Mouse (Mus musculus) neural tube, embryonic 13.5 days (tissue): ENCODE results near the gene Cd209a. TPM values are rescaled to one million over a fixed set of nuclear protein-coding genes. Genes with fewer than 3 reads are reported as not detected.
"Not testable (repeated sequence)": the region's sequence is repeated elsewhere in the genome, so short reads cannot be mapped to it uniquely, and the experiment has no call there.

Experiments
- ATAC-seq: fragments of 200-750 bp; cut with Nextera tagmentation; 2 replicates; pipeline ENCODE4 v1.8.0; 2017; ENCODE audit warnings: low read depth, mild to moderate bottlenecking, moderate TSS enrichment, moderate library complexity
- H3K27ac ChIP-seq: fragments of 300-500 bp; sonication (generic); replicated peaks from 2 replicates; pipeline ENCODE4 v1.5.1; 2015; ENCODE audit warnings: moderate library complexity, mild to moderate bottlenecking, inconsistent platforms
- H3K27me3 ChIP-seq: fragments of 300-500 bp; sonication (generic); 2 replicates; pipeline ENCODE4 v1.6.1; 2015; ENCODE audit warnings: mild to moderate bottlenecking, inconsistent platforms
- H3K36me3 ChIP-seq: fragments of 300-500 bp; sonication (generic); 2 replicates; pipeline ENCODE4 v1.6.1; 2015; ENCODE audit warnings: mild to moderate bottlenecking, inconsistent platforms
- H3K4me1 ChIP-seq: fragments of 300-500 bp; sonication (generic); replicated peaks from 2 replicates; pipeline ENCODE4 v1.6.1; 2015; ENCODE audit warnings: inconsistent platforms
- H3K4me2 ChIP-seq: fragments of 300-500 bp; sonication (generic); 2 replicates; pipeline ENCODE4 v1.6.1; 2015; ENCODE audit warnings: inconsistent platforms, mild to moderate bottlenecking, moderate library complexity
- H3K4me3 ChIP-seq: fragments of 300-500 bp; sonication (generic); 2 replicates; pipeline ENCODE4 v1.5.1; 2015; ENCODE audit warnings: mild to moderate bottlenecking, inconsistent platforms
- H3K9ac ChIP-seq: fragments of 300-500 bp; sonication (generic); 2 replicates; pipeline ENCODE4 v1.6.1; 2015; ENCODE audit warnings: moderate library complexity, mild to moderate bottlenecking, inconsistent platforms
- H3K9me3 ChIP-seq: fragments of 300-500 bp; sonication (generic); 2 replicates; pipeline ENCODE4 v1.6.1; 2016; ENCODE audit warnings: inconsistent platforms
- WGBS: fragments of 180-500 bp; shearing (Covaris S2); methylation state at CpG from one replicate; pipeline ENCODE4 v1.1.7; 2015; 5-methylcytosine and 5-hydroxymethylcytosine counted together
- polyA plus RNA-seq: library from polyadenylated mRNA; unstranded; fragments of >200 nt; fragmentation: Nextera tagmentation; extraction: Ambion mirVana; gene quantifications from 2 replicates; pipeline ENCODE4 v1.2.1, GENCODE M21; 2015

The Cd209a gene
- polyA plus RNA-seq = not detected in 2 replicates

DNA sequence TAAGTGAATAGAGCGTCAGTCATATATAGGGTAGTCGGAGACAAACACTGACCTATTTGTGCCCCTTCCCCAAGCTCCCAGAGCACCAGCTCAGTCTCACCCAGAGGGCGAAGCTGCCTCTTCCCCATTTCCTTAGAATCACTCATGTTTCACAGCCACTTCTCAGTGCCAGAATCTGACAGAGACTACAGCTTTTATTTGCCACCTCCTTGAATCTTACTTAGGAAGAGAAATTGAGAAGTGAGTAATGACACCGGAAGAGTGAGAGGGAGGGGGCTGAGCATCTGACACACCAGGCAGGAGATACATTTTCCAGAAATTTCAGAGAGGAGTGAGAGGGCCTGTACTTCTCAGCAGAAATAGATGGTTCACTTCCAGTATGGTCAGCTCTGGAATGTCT lies at the start of gene Cd209a:
Cd209a (minus strand) TSS at position 224 of the 400 bp plus-strand sequence.
- no peak for ATAC-seq
- Histone ChIP-seq H3K36me3 (no peaks in the 10 kb centered on the region), H3K4me1 (no peaks in the 10 kb centered on the region), H3K9me3 (peaks cover 17% of the 10 kb centered on the region), H3K4me3 (no peak within 1 kb of the TSS), H3K27me3 (no peaks in the 10 kb centered on the region), H3K27ac (no peak within 1 kb of the TSS), H3K4me2 (no peak within 1 kb of the TSS), H3K9ac (no peak within 1 kb of the TSS)
- 93% methylated on average over 4 of the region's 4 CpGs for WGBS

DNA sequence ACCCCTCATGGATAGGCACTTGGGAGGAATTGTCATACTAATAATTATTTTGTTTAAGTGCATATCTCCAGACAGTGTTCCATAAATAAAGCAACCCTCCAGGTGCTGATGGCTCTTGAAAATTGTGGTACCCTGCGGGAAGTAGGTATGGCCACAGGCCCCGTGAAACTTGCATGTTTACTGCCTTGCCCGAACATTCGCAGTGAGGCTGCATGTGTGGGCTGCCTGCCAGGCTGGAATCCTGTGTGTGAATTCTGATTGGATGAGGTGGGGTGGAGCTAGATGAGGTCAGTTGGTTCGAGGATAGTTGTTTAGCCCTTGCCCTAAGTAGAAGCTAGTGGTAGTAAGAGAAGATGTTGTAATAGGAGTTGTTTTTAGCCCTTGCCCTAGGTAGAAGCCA lies 19.9 kb upstream of the Cd209a start:
- not testable (repeated sequence) for H3K4me3 ChIP-seq, H3K27ac ChIP-seq, H3K27me3 ChIP-seq, H3K4me1 ChIP-seq, ATAC-seq, H3K9ac ChIP-seq, H3K4me2 ChIP-seq, H3K36me3 ChIP-seq
- WGBS = 90% methylated on average over 5 of the region's 5 CpGs
- H3K9me3 ChIP-seq = peaks cover 27% of the 10 kb centered on the region; the same call in 1 of the 2 replicates

DNA sequence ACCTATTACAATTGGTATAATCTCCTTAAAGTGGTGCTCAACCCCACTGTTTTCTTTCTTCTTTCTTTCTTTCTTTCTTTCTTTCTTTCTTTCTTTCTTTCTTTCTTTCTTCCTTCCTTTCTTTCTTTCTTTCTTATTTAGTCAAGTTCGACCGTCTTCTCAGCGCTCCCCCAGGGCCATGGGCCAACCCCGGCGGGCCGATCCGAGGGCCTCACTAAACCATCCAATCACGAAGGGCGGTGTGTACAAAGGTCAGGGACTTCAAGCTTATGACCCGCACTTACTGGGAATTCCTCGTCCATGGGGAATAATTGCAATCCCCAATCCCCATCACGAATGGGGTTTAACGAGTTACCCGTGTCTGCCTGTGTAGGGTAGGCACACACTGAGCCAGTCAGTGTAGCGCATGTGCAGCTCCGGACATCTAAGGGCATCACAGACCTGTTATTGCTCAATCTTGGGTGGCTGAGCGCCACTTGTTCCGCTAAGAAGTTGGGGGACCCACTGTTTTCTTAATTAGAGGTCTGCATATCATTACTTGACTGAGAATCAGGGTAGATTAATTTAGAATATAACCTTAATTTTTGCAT lies 5.6 kb upstream of the Cd209a start:
- ATAC-seq = peak; percentile 99
- no peaks in the 10 kb centered on the region for H3K36me3 ChIP-seq
- H3K4me1 ChIP-seq = no peaks in the 10 kb centered on the region
- no peaks in the 10 kb centered on the region for H3K27me3 ChIP-seq
- H3K9me3 ChIP-seq = peaks cover 23% of the 10 kb centered on the region; the same call in 1 of the 2 replicates
- WGBS = 76% methylated on average over 18 of the region's 18 CpGs
- H3K4me3 ChIP-seq = no peak overlapping the region
- H3K27ac ChIP-seq = no peak overlapping the region
- no peak overlapping the region for H3K4me2 ChIP-seq
- H3K9ac ChIP-seq = no peak overlapping the region

DNA sequence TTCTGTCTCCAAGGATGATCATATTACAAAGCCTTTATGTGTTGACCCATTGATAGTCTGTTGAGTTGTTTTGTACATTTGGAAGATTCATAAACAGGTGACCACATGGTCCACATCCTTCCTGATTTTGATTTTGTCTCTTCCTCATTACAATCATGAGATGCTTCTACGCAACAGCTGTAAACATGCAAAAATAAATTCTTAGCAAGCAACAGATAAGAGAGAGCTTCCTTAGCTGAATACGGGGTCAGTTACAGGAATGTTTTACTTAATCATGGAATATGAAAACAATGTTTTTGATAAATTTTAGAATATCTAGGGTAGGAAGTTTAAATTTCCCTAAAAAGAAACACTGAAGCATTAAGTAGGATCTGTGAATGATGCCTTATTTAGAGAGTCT lies 11.8 kb downstream of the Cd209a start:
- WGBS = 91% methylated on average over 2 of the region's 2 CpGs
- Histone ChIP-seq H3K4me3 (no peak overlapping the region), H3K27me3 (no peaks in the 10 kb centered on the region), H3K36me3 (no peaks in the 10 kb centered on the region), H3K4me1 (no peaks in the 10 kb centered on the region), H3K4me2 (no peak overlapping the region), H3K9ac (no peak overlapping the region), H3K9me3 (no peaks in the 10 kb centered on the region), H3K27ac (no peak overlapping the region)
- no peak for ATAC-seq

DNA sequence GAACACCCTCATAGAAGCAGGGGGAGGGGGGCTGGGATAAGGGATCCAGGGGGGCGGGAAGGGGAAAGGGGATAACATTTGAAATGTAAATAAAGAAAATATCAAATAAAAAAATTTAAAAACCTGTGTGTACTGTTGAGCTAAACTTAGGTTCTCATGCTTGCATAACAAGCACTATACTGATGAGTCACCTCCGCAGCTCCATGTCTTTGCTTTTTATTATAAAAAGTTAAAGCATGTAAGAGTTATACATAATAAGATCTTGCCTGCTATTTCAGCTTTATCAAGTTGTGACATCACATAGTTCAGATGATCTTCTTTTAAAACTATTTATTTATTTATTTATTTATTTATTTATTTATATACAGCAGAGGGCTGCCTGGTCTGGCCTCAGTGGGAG lies 13.2 kb downstream of the Cd209a start:
- H3K27me3 ChIP-seq = no peaks in the 10 kb centered on the region
- 86% methylated on average over 2 of the region's 2 CpGs for WGBS
- no peak for ATAC-seq
- H3K9ac ChIP-seq = no peak overlapping the region
- no peak overlapping the region for H3K27ac ChIP-seq
- no peak overlapping the region for H3K4me2 ChIP-seq
- H3K4me1 ChIP-seq = no peaks in the 10 kb centered on the region
- H3K4me3 ChIP-seq = no peak overlapping the region
- H3K36me3 ChIP-seq = no peaks in the 10 kb centered on the region
- H3K9me3 ChIP-seq = no peaks in the 10 kb centered on the region

DNA sequence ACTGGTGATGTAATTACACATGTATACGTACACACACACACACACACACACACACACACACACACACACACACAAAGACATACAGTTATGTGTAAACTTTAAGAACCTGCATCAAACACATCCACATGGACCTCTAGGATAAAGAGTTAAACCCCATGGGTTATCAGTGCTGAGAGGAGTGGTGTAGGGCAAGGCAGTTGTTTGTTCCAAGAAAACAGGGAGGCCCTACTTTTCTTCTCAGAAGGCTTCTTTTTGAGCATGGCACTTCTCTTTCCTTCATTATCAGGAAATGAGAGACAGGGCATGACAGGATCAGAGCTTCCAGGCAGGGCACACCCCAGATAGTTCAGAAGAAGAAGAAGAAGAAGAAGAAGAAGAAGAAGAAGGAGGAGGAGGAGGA lies 14.7 kb downstream of the Cd209a start:
- Histone ChIP-seq H3K4me3 (no peak overlapping the region), H3K9me3 (no peaks in the 10 kb centered on the region), H3K27me3 (no peaks in the 10 kb centered on the region), H3K36me3 (no peaks in the 10 kb centered on the region), H3K4me2 (no peak overlapping the region), H3K27ac (no peak overlapping the region), H3K4me1 (no peaks in the 10 kb centered on the region), H3K9ac (no peak overlapping the region)
- 33% methylated on average over 1 of the region's 1 CpGs for WGBS
- ATAC-seq = no peak

DNA sequence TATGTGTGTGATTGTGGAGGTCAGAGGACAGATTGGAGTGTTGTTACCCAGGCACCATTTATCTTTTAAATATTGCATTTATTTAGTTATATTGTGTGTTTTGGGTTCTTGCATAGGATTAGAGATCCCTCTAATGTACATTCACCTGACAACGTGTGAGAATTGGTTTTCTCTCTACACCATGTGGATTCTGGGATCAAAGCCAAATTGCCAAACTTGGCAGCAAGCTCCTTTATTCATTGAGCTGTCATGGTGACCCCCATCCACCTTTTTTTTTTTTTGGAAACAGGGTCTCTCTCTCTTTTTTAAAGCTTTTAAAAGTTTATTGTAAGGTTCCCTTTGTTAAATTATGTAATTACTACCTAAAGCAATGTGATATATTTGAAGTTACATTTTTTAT lies 27.7 kb downstream of the Cd209a start:
- H3K9me3 ChIP-seq = no peaks in the 10 kb centered on the region
- 41% methylated on average over 1 of the region's 1 CpGs for WGBS
- no peak overlapping the region for H3K4me3 ChIP-seq
- H3K4me1 ChIP-seq = no peaks in the 10 kb centered on the region
- no peak overlapping the region for H3K9ac ChIP-seq
- no peak overlapping the region for H3K27ac ChIP-seq
- H3K36me3 ChIP-seq = no peaks in the 10 kb centered on the region
- no peaks in the 10 kb centered on the region for H3K27me3 ChIP-seq
- no peak overlapping the region for H3K4me2 ChIP-seq
- ATAC-seq = no peak

DNA sequence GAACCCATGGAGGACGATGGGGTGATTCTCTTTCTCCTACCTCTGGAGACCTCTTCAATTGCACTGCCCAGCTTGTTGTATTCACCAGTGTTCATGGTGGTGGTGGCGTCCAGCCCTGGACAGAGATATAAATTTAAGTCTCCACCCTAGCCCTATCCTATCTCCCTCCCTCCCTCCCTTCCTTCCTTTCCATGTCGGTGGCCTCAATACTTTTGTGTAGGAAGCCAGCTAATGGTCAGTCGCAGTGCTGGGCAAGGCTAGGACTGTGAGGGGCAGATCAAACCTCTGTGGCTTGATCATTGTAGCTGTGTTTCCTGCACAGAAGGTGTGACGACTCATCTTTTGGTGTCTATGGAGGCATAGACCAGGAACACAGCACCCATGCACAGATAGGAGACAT lies 28.2 kb downstream of the Cd209a start, which contains the start of gene Clec4g:
Clec4g (minus strand) TSS at position 101 of the 400 bp plus-strand sequence.
- Histone ChIP-seq H3K27me3 (no peaks in the 10 kb centered on the region), H3K4me3 (no peak within 1 kb of the TSS), H3K27ac (no peak within 1 kb of the TSS), H3K9ac (no peak within 1 kb of the TSS), H3K4me1 (no peaks in the 10 kb centered on the region), H3K36me3 (no peaks in the 10 kb centered on the region), H3K4me2 (no peak within 1 kb of the TSS), H3K9me3 (no peaks in the 10 kb centered on the region)
- WGBS = 80% methylated on average over 5 of the region's 5 CpGs
- no peak for ATAC-seq

DNA sequence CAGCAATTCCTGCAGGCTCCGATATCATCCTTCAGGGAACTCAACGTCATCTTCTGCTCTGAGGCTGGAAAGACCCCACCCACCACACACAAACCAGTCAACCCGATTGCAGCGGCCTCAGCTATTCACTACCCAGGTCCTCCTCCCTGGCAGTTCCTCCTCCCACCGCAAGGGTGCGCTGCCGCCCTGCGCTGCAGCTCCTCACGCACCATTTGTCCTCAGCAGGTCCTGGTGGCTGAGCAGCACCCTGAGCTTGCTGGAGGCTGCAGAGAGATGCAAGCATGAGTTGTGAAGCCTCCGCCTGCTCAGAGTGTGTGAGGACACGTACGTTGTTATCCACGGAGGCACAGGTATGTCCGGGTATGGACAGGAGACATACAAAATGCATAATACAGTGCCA lies 30.2 kb downstream of the Cd209a start:
- ATAC-seq = no peak

DNA sequence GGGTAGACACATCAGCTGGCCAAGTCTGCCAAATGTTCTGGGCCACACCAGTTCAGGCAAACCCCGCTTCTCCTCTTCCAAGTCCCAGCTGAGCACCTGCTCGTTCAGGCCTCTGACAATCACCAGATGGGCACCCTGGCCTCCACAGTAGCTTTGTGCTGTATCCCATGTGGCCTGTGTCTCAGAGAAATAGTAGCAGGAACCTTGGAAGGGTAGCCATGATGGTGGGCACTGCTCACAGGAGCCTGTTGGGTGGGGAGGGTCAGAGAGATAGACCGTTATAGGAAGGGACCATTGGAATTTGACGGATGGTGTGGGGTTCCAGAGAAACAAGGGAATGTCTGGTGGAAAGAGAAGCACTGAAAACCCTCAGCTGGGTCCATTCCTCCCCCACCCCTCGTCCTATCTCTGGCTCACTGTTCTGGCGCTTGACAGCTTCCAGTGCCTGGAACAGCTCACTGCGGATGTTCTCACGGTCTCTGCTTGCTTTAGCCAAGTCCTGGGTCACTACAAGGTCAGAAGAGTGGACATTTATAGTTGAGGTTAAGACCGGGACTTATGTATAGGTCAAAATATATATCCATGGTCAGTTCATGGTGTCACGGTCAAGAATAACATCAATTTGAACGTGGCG lies 31.3 kb downstream of the Cd209a start:
- Histone ChIP-seq H3K27me3 (no peaks in the 10 kb centered on the region), H3K4me1 (no peaks in the 10 kb centered on the region), H3K27ac (no peak overlapping the region), H3K4me2 (no peak overlapping the region), H3K9ac (no peak overlapping the region), H3K9me3 (no peaks in the 10 kb centered on the region), H3K4me3 (no peak overlapping the region), H3K36me3 (no peaks in the 10 kb centered on the region)
- no peak for ATAC-seq
- 86% methylated on average over 12 of the region's 12 CpGs for WGBS

More for the DNA sequence above, 30.2 kb downstream of the Cd209a start:
- Histone ChIP-seq H3K36me3 (no peaks in the 10 kb centered on the region), H3K4me2 (no peak overlapping the region), H3K9ac (no peak overlapping the region), H3K27me3 (no peaks in the 10 kb centered on the region), H3K9me3 (no peaks in the 10 kb centered on the region), H3K27ac (no peak overlapping the region), H3K4me1 (no peaks in the 10 kb centered on the region), H3K4me3 (no peak overlapping the region)
- WGBS = 15% methylated on average over 14 of the region's 14 CpGs

DNA sequence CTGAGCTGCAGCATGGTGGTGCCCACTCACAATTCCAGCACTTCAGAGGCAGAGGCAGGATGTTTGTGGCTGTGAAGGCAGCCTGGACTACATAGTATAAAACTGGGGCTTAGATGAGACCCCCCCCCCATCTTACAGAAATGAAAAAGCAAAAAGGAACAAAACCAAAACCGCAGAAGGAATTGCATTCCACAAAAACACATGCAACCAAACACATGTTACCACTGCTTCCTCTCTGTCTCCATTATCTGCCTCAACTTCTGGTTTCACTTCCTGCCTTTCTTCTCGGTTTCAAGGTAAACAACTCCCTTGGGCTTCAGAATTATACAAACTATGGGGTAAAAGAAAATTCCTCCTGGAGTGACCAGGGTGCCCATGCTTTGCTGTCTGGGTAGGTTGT lies 37.1 kb downstream of the Cd209a start:
- WGBS = 68% methylated on average over 2 of the region's 2 CpGs
- Histone ChIP-seq H3K4me2 (no peak overlapping the region), H3K9ac (no peak overlapping the region), H3K4me1 (no peaks in the 10 kb centered on the region), H3K27me3 (no peaks in the 10 kb centered on the region), H3K4me3 (no peak overlapping the region), H3K27ac (no peak overlapping the region), H3K36me3 (no peaks in the 10 kb centered on the region), H3K9me3 (no peaks in the 10 kb centered on the region)
- ATAC-seq = no peak

DNA sequence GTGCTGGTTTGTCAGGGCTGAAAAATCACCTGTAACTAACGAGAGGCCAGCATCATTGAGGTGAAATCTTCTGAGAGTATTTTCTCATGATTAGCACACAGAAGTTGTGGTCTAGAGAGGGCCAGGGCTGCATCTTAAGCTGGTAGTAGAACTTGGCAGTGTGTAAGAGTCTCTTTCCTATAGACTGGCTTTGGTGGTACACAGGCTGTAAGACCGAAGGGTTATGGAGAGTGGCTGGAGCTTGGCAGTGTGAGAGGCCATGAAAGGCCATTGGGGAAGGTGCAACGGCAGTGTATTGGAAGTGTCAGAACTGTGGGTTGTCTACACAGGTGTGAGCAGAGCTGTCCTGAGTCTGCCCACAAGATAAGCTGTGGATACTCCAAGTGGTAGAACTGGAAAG lies 38.5 kb downstream of the Cd209a start:
- ATAC-seq = no peak
- no peak overlapping the region for H3K27ac ChIP-seq
- no peak overlapping the region for H3K9ac ChIP-seq
- H3K4me1 ChIP-seq = no peaks in the 10 kb centered on the region
- H3K4me3 ChIP-seq = no peak overlapping the region
- no peaks in the 10 kb centered on the region for H3K36me3 ChIP-seq
- H3K27me3 ChIP-seq = no peaks in the 10 kb centered on the region
- 83% methylated on average over 3 of the region's 3 CpGs for WGBS
- no peak overlapping the region for H3K4me2 ChIP-seq
- H3K9me3 ChIP-seq = no peaks in the 10 kb centered on the region

DNA sequence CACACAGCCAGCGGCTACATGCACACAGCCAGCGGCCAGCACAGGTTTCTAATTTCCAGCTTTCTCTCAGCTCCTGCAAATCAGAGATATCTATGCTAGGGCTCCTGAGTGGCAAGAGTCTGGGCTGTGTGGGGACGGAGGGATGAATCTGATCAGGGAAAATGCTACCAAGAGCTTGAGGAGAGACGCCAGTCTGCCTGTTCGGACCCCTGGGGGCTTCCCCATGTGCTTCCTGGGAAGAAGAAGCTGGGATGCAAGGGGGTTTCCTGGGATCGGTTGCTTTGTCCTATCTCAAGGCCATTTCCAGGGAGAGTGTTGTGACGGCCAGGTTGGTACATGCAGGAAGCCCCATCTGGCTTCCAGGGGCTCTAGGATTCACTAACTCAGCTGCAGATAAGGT lies 41.2 kb downstream of the Cd209a start:
- H3K36me3 ChIP-seq = no peaks in the 10 kb centered on the region
- H3K27me3 ChIP-seq = no peaks in the 10 kb centered on the region
- 77% methylated on average over 7 of the region's 7 CpGs for WGBS
- ATAC-seq = no peak
- no peak overlapping the region for H3K27ac ChIP-seq
- no peaks in the 10 kb centered on the region for H3K4me1 ChIP-seq
- no peaks in the 10 kb centered on the region for H3K9me3 ChIP-seq
- no peak overlapping the region for H3K4me2 ChIP-seq
- H3K4me3 ChIP-seq = no peak overlapping the region
- H3K9ac ChIP-seq = no peak overlapping the region
